Mouse (Mus musculus): ENCODE measurements around the gene Syce1l.

Gene Syce1l

DNA sequence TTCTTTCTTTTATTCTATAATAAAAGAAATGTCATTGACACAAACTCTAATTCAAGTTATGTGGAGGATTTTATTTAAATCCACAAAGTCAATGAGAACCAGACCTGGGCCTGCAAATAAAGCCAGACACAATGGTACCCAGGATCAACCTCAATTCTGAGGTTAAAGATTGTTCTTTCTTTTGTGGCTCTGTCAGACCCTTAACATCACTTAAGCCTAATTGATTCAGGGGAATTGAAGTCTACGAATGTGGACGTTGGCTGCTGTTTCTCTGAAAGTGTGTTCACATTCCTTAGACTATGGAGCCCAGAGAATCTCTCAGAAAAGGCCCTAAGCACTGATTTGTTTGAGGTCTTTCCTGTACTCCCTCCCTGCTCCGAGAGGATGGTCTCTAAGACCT is 30.3 kb downstream of the Syce1l start:
- no peak for DNase-seq (ENCODE audit: low spot score)

DNA sequence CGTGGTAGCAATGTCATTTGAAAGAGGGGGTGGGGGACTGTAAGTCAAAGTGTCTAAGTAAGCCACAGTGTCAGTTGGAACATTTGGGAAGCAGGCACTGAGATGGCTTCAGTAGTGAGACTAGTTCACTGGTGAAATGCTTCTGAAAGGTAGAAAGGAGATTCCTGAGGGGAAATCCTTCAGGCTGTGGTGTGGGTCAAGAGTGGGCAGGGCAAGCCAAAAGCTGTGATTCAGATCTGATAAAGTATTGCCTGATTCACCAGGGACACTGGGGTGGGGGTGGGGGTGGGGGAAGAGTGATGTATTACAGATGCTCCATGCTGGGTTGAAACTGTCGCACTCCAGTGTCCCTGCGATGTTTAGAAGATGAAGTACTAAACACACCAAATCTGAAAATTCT is 31.6 kb downstream of the Syce1l start:
- no peak for DNase-seq (ENCODE audit: low spot score)

DNA sequence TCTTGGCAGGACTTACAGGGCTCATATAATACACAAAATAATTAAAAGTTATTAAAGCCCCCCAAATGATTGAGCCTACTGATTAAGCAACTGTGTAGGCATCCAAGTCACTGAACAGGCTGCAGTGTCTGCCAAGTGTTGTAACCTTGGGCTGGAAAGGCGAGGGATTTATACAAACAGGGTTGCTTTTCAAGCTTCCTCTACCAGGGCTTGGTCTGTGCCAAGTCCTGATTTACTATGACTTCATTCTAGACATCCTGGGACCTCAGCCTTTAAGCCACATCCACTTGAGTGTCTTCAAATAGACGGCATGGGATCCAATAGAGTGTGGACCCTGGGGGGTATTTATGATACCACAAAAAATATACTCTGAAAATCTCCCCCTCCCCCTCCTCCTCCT is 32.3 kb downstream of the Syce1l start:
- no peak for DNase-seq (ENCODE audit: low spot score)

DNA sequence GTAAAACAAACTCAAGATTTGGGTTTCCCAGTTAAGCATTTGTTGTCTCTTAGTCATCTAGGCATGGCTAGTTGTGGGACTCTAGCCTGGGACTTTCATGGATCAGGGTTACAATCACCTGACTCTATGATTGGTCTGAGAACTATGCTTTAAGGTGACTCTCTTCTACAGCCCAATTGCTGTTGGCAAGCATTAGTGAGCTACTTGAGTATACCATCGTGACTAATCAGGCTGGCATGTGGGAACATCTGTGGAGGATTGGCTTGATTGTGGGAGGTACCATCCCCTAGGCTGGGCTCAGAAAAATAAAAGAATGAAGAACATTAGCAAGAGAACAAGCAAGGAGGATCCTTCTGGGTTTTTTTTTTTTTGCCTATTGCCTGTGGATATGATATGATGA is 33.8 kb downstream of the Syce1l start:
- no peak for DNase-seq (ENCODE audit: low spot score)

DNA sequence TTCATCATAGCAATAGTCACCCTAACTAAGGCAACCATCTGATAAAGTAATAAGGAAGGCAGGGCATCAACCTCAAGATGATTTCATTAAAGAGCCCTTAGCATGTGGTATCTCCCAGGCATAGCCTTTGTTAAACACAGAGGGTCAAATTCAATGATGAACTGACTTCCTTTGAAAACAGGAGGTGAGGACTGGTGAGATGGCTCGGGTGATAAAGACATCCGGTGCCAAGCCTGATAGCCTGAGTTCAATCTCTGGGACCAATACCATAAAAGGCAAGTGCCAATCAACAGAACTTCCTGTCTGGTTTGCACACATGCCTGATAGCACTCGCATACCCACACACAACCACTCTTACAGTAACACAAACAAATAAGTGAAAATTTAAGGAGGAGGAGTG is 36.3 kb downstream of the Syce1l start:
- DNase-seq (ENCODE audit: low spot score), result no peak

DNA sequence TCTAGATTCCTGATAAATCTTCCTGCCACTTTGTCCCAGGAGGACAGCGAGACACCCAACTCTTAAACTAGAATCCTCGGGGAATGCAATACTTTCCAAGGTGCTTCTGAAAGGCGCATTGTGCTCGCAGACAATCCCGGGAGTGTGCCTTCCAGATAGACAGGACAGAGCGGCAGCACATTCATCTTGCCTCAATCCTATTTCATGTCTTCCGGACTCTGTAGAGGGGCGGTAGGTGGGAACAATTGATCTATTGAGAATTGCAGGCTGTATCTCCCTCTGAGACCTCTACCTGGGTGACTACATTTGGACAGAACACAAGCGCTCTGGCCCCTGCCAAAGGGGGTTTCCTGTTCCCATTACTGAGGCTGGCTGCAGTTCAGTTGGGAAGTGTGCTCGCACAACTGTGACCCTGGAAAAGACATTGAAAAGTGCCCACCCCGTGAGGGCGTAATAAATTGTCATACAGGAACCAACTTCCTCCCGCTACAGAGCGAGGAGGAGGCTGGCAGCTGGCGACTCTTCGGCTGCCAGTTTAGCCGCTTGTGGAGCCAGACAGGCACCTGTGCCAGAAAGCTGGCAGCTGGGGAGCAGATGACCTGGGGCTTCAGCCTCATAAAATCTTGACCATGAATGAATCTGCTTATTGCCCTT is 45.0 kb downstream of the Syce1l start:
- no peak for DNase-seq (ENCODE audit: low spot score)

DNA sequence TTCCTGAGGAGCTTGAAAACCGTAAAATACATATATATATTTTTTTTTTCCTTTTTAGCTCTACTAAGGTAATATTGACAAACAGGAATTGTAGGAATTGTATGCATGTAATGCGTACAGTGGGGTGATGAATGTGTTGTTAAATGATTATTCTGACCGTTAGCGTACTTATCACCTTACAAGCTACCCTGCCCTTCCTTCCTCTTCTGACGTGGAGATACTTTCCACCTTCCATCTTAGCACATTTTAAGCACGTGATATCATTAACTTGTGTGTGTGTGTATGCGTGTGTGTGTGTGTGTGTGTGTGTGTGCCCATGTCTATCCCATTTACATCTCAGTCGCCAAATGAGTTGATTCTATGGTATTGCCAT is 45.5 kb downstream of the Syce1l start:
- no peak for DNase-seq (ENCODE audit: low spot score)

DNA sequence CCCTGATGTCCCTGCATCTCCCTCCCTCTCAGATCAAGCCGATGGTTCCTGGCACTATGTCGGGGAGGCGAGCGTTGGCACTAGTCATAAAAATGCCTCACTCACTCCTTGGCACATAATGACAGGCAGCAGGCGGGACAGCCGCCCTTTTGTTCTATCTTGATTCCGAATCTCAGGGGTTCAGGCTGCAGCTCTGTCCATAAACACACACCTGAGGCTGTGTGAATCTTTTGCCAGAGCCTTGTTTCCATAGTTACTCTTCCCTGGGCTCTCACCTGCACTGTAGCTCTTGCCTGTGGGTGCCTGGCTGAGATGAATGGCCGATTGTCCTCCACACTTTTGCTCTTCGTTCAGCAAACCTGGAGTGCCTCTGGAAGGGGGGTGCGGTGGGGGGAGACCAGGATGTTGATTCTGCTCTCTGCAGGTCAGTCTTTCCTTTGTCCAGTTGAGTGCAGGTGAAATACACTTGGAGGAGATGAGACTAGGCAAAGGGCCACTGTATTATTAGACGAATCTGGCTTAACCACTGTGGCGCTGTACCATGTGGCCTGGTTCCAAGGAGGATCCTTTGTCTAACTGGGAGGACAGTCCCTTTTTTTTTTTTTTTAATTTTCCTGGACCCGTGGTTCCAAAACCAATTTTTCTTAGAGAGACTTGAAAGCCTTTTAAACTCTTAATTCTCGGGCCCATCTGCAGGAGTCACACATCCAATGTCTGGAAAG is 48.8 kb downstream of the Syce1l start:
- no peak for DNase-seq (ENCODE audit: low spot score)

DNA sequence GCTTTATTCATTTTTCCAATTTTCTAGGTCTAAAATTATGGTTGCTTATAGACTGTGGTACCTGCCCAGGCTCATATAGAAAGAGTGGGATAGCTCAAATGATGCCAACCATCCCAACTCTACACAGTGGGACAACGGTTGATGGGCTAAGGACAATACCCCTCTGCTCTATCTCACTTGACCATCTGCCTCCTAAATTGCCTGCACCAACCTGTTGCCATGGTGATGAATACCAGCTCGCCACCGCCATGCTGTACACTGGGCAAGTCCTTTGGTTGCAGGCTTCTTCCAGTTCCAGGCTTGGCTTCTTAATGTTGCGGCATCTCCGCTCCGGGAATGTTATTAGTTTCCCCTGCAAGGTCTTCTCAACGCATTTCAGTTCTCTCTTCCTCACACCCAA is 62.0 kb downstream of the Syce1l start:
- DNase-seq (ENCODE audit: low spot score), result no peak

Measured in urinary bladder, postnatal 14 days (tissue).